Mouse (Mus musculus): ENCODE measurements around the gene Pnrc2.

- TF ChIP-seq GATA1 (IDR thresholded peaks at IDR 0.05; ENCODE audit: borderline replicate concordance, low read length) (no peak), FLI1 (IDR thresholded peaks at IDR 0.05; ENCODE audit: low read length) (no peak)
Observed at GRCm38 (mm10) chr4:135882023-135882422, 8.4 kb upstream of the Pnrc2 start.
